Mouse (Mus musculus) activated CD4-positive, CD25-positive, alpha-beta regulatory T cell, adult 4 months (primary cell): Measurements from ENCODE around the gene Tmem95. TPM values are rescaled to one million over a fixed set of nuclear protein-coding genes. Genes with fewer than 3 reads are reported as not detected.

Source experiments
- ATAC-seq: one replicate; pipeline ENCODE4 v1.8.0; 2017
- polyA plus RNA-seq, 2 experiments: library from polyadenylated mRNA; unstranded; fragments of 100-300 nt; shearing (Covaris generic); gene quantifications; one replicate each; pipeline ENCODE4 v1.2.1; 2017

The Tmem95 gene
- polyA plus RNA-seq, 2 experiments from 2014 or later = not detected

DNA sequence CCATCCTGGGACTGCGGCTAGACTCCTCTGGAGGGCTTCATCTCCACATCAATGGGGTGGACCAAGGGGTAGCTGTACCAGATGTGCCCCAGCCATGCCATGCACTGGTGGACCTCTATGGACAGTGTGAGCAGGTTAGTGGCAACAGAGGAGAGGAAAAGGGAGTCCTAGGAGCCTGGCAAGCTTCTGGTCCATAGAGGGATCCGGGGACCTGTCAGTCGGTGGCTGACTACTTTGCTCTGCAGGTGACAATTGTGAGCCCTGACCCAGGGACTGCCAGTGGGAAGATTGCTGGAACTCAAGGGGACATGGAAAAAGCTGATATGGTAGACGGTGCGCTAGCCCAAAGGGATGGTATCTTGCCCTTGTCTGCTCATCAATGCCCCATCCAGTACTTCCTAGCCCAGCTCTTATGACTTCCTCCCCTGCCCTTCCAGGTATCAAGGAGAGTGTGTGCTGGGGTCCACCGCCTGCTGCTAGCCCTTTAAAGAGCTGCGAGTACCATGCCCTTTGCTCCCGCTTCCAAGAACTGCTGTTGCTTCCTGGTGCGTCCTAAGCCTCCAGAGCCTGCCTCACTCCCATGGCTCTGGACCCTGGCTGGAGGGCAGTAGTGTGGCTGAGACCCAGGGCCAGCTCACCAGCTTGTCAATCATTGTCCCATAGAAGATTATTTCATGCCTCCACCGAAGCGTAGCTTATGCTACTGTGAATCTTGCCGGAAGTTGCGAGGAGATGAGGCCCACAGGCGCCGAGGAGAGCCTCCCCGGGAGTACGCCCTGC lies 33.2 kb upstream of the Tmem95 start:
- no peak for ATAC-seq

DNA sequence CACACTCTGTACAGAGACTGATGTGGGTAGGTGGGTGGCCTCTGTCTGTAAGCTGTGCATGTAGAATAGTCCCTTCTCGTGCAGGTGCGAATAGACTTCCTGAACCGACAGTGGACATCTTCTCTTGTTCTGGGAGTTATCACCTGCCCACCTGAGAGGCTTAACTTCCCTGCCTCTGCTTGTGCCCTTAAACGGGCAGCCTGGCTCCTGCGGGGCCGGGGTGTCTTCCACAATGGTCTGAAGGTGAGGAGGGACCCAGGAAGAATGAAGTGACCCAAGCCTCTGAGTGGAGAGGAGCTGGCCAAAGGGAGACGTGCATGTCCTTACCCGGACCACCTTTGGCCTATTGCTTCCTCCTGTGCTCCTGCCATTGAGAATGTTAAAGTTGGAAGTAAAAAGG lies 32.4 kb upstream of the Tmem95 start:
- no peak for ATAC-seq

GRCm38 (mm10) chr11:69909174-69909573 lies 31.4 kb upstream of the Tmem95 start:
- ATAC-seq = no peak

GRCm38 (mm10) chr11:69908645-69909044 lies 30.8 kb upstream of the Tmem95 start:
- no peak for ATAC-seq

- no peak for ATAC-seq
These were observed 26.5 kb upstream of the Tmem95 start for GRCm38 (mm10) chr11:69904311-69904710.

- no peak for ATAC-seq
These were observed 25.2 kb upstream of the Tmem95 start for GRCm38 (mm10) chr11:69902972-69903371.

- ATAC-seq = no peak
These were observed 24.2 kb upstream of the Tmem95 start for GRCm38 (mm10) chr11:69901993-69902392.

- peak; percentile 55 for ATAC-seq
These were observed 23.6 kb upstream of the Tmem95 start for GRCm38 (mm10) chr11:69901406-69901846.

GRCm38 (mm10) chr11:69900471-69901405 lies 22.9 kb upstream of the Tmem95 start, which contains the start of the genes 2810408A11Rik and Neurl4:
Gene 2810408A11Rik (minus strand): TSS chr11:69900987.
Gene Neurl4 (plus strand): TSS chr11:69901072.
- ATAC-seq = peak; percentile 96

DNA sequence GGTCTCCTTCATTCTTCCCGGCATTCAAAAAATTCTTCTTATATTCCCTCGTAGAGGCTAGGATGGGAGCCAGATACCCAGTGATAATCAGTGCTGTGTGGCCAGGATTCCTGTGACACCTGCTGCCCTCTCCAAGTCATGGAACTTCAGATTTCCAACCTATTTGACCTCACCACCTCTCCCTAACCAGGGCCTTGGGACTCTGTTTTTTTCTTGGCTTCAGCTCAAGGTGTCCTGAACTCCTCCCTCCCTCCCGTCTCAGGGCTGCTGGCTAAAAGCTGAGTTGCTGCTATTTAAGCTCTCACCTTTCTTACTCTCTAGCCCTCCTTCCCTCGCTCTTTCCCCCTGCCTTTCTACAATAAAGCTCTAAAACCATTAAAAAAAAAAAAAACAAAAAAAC lies 22.1 kb upstream of the Tmem95 start:
- no peak for ATAC-seq

DNA sequence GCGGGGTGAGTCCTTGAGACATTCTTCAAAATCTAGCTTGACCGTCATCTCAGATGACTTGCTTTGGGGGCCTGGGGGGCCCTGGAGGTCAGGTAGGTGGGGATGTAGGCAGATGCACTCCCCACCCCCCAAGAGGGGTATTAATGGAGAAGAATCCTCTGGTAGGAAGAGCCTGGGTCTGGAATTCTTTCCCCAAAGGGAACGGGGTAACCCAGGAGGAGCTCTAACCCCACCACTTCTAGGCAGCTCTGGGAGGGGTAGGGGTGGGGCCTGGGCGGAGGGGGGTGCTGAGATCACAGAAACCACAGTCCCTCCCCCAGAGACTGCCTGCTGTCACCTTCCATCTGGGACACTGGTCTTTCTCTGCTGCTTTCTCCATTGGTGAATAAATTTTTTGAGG lies 17.5 kb upstream of the Tmem95 start, which contains the start of gene Acap1:
Gene Acap1 (minus strand): TSS at position 249 of the 400 bp plus-strand sequence.
- ATAC-seq = peak; percentile 37

DNA sequence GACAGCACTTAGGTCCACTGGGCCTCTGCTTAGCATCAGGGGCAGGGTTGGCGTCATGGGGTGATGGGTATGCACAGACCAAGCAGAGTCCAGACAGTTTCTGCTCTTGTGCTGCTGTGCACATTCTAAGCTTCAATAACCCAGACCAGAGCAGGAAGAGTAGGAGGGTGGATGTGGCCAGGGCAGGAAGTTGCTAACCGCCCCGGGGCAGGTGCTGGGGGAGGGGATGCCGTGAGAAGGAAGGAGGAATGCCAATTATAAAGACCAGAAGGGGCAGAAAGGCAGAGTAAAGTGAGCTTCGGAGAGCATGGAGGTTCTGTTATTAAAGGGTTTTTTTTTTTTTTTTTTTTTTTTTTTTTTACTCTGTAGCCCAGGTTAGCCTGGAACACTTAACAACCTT lies 16.9 kb upstream of the Tmem95 start:
- peak; percentile 95 for ATAC-seq

- no peak for ATAC-seq
These were observed 13.7 kb upstream of the Tmem95 start for GRCm38 (mm10) chr11:69891482-69891881.

GRCm38 (mm10) chr11:69886907-69887635 lies 9.3 kb upstream of the Tmem95 start:
- no peak for ATAC-seq

GRCm38 (mm10) chr11:69884663-69885062 lies 6.8 kb upstream of the Tmem95 start:
- no peak for ATAC-seq

DNA sequence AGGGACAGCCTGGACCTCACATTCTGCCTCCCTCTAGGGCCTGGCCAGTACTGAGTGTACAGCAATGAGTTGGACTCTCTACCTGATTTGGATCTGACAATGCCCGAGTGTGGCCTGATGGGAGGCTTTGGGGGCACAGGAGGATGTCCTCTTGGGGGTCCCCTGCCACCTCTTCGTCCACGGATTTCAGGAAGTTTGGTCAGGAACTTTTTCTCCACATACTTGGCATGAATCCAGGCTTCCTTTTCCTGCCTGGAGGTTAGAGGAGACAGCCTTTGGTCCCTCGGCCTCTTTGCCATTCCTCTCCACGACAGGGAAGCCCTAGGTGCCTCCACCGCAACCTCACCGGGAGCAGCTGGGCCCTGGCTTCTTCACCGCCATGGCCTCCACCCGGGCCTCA lies 6.4 kb upstream of the Tmem95 start:
- no peak for ATAC-seq

DNA sequence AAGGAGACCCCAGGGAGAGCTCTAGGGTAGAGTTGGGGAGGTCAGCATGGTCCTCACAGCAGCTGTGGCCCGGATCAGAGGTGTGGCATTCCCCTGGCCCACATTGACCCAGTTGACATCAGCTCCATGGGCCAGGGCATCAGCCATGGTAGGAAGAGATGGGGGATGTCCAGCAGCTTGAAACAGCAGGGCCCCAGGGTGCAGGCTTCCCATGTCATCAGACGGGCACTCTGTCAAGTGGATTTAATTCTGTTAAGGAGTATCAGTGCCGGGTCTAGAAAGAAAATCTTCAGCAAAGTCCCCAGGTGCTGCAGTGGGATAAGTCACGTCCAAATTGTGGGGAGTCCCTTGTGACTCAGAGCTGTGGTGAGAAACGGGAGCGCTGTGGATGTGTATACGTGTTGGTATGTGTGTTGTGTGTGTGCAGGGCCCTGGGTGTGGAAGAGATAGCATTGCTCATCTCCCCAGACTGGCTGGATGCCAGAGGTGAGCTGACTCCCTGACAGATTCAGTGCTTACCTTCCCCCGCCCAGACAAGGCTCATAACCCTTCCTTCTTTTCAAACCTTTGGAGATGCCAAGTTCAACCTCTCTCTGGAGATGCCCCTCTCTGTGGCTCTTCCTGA lies 5.8 kb upstream of the Tmem95 start:
- ATAC-seq = no peak

DNA sequence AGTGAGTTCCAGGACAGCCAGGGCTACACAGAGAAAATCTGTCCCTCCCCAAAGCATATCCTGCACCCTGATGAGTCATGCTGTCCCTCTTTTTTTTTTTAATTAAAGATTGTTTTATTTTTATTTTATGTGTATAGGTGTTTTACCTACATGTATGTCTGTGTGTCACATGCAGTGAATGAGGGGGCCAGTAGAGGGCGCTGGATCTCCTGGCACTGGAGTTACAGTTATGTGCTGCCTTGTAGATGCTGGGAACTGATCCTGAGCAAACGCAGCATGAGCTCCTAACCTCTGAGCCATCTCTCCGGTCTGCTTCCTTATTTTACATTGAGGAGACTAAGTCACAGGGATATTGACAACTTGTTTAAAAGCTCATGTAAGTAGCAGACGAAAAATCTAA lies 5.2 kb upstream of the Tmem95 start:
- no peak for ATAC-seq

GRCm38 (mm10) chr11:69881787-69882670 lies 4.2 kb upstream of the Tmem95 start:
- no peak for ATAC-seq

DNA sequence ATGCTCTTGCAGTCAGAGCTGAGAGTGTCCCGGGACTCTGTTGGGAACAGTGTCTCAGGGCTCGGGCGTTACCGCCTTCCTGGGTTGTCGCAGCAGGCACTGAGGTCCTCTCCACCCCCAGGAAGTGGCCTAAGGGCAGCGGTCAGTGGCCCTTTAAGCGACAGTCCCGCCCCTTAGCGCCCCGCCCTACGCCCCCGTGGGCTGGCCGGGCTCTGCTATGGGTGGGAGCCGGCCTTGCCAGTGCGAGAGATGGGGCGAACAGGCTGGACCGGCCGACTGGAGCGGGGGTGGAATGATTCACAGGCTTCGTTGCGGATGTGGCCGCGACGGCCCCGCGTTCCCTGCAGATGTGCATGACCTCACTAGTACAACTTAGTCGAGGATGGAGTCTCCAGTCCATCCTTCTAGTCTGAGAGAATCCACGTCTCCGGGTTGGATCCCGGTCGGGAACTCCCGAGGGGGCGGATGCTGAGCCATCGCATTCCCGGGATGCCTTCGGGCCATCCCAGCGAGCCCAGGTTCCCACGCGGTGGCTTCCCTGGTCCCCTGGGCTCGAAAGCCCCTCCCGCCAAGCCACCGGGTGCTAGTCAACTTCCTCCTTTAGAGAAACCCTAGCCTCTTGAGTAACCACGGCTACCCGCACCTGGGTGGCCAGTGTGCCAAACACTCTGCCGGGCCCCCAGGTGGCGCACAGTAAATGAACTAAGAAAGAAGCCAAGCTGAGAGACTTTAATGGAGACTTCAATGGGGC lies 3.2 kb upstream of the Tmem95 start, which contains the start of gene Kctd11:
Gene Kctd11 (minus strand): TSS at position 554 of the 751 bp plus-strand sequence.
- peak; percentile 38 for ATAC-seq
